ENCODE assay signal across 13 mouse cellular contexts in genomic region chr11:54353121-54353576, GRCm38 (mm10). TPM values are rescaled to one million over a fixed set of nuclear protein-coding genes. Genes with fewer than 3 reads are reported as not detected.
DNase-seq lines count a peak whose midpoint lies in the region; TF ChIP-seq lines count a peak whose summit lies in the region.
"Had no signal": no experiment of that assay in that cellular context is flagged by ENCODE, and none has a peak within 500 bp of the region (broad histone marks: within the 10 kb centered on the region; RNA-seq: fewer than 3 reads in every experiment).

No protein-coding gene starts in this region.

- peak overlapping the region; percentile 73 for H3K4me3 ChIP-seq in gastrocnemius, adult 2 months
- peak overlapping the region; percentile 31 for H3K4me3 ChIP-seq in midbrain, embryonic 10.5 days
- H3K4me3 ChIP-seq: embryonic facial prominence, embryonic 13.5 days; left cerebral cortex, adult 2 months had no signal

- H3K4me1 ChIP-seq in midbrain, embryonic 10.5 days, result peaks cover 37% of the 10 kb centered on the region
- H3K4me1 ChIP-seq: embryonic facial prominence, embryonic 13.5 days had no signal

- peak overlapping the region; percentile 97 for H3K27ac ChIP-seq in gastrocnemius, adult 2 months
- peak overlapping the region; percentile 87 for H3K27ac ChIP-seq in midbrain, embryonic 10.5 days (replicated peaks)
- H3K27ac ChIP-seq: embryonic facial prominence, embryonic 13.5 days; left cerebral cortex, adult 2 months had no signal

- no peak for TF ChIP-seq CTCF in gastrocnemius, adult 2 months (IDR thresholded peaks at IDR 0.05)

- 0 out of 2 replicates have a peak, but pooled peaks cover 3% of the 10 kb centered on the region for H3K9me3 ChIP-seq in midbrain, embryonic 10.5 days (replicated peaks)

- peaks cover 21% of the 10 kb centered on the region for H3K36me3 ChIP-seq in midbrain, embryonic 10.5 days
- H3K36me3 ChIP-seq: embryonic facial prominence, embryonic 13.5 days had no signal

- intact Hi-C loops in heart, postnatal 25 days (cut with DNase I), result no loop called here
- intact Hi-C loops in gastrocnemius, adult 2 months (cut with DNase I), result loop anchor here (2.0 kb wide), 1 partner anchor 40 kb away; no protein-coding TSS in a partner anchor

- 8% methylated on average over 8 of the region's 8 CpGs for WGBS in midbrain, embryonic 10.5 days

- peak; percentile 89 for DNase-seq in heart, adult 11 months
- no peak for DNase-seq in heart, postnatal 25 days (ENCODE audit: low spot score)
- DNase-seq in gastrocnemius, adult 2 months, result peak; percentile 85
- DNase-seq in midbrain, embryonic 10.5 days (ENCODE audit: low spot score), result peak; percentile 67
- DNase-seq in skeletal muscle tissue, adult 2 months (ENCODE audit: low read depth, low spot score), result peak; percentile 91
- no peak for DNase-seq in adrenal gland, postnatal 4 days (ENCODE audit: low spot score in 2 of 2)
- no peak for DNase-seq in adrenal gland, postnatal 14 days
- DNase-seq in natural killer cell, adult 2 months (ENCODE audit: low spot score in 2 of 2), result no peak
- DNase-seq: lung, embryonic 14.5 days had no signal

- no peaks in the 10 kb centered on the region for H3K27me3 ChIP-seq in midbrain, embryonic 10.5 days (ENCODE audit: low read depth, poor library complexity, severe bottlenecking)
- H3K27me3 ChIP-seq: embryonic facial prominence, embryonic 13.5 days had no signal

RNA-seq across cellular contexts. Expression of gene Meikin, which starts 17.3 kb away (rescaled TPM):
- total RNA-seq in heart, postnatal 25 days (2021), result not detected
- not detected for total RNA-seq in gastrocnemius, adult 2 months (2021)
- polyA plus RNA-seq in midbrain, embryonic 10.5 days (2016; fragmentation: Nextera tagmentation; extraction: Ambion mirVana), result not detected in 2 replicates
- not detected for total RNA-seq in adrenal gland, postnatal 4 days (2021)
- not detected in 2 replicates for total RNA-seq in adrenal gland, postnatal 14 days (2021)
- total RNA-seq: left cerebral cortex, adult 2 months; neutrophil, adult 5-6 weeks had no signal
- polyA plus RNA-seq: embryonic facial prominence, embryonic 13.5 days; intestine, embryonic 16.5 days; lung, embryonic 14.5 days had no signal

RNA-seq across cellular contexts. Expression of gene Acsl6, which starts 49.6 kb away (rescaled TPM):
- total RNA-seq in heart, postnatal 25 days (2021), result 1 to 10 TPM; 3.2 to 3.4 TPM
- total RNA-seq in gastrocnemius, adult 2 months (2021), result 10 to 100 TPM; 21.9 to 23.1 TPM
- polyA plus RNA-seq in midbrain, embryonic 10.5 days (2016; fragmentation: Nextera tagmentation; extraction: Ambion mirVana), result 14.4 and 20.4 TPM in 2 replicates
- total RNA-seq in adrenal gland, postnatal 4 days (2021), result 1 to 10 TPM; 3.6 to 7.2 TPM
- total RNA-seq in adrenal gland, postnatal 14 days (2021), result 2.9 and 3.3 TPM in 2 replicates

Comparison
In these comparisons a context has a peak if more than half of its experiments do, and no peak if none do; other contexts are left out.
1. DNase-seq: peak in heart, adult 11 months (single experiment), gastrocnemius, adult 2 months (single experiment), midbrain, embryonic 10.5 days (single experiment) and skeletal muscle tissue, adult 2 months (single experiment); none in heart, postnatal 25 days (single experiment), adrenal gland, postnatal 4 days (0 of 2), adrenal gland, postnatal 14 days (single experiment) and natural killer cell, adult 2 months (0 of 2).